Comparison of ENCODE assay signal across 14 mouse cellular contexts in the genomic region with DNA sequence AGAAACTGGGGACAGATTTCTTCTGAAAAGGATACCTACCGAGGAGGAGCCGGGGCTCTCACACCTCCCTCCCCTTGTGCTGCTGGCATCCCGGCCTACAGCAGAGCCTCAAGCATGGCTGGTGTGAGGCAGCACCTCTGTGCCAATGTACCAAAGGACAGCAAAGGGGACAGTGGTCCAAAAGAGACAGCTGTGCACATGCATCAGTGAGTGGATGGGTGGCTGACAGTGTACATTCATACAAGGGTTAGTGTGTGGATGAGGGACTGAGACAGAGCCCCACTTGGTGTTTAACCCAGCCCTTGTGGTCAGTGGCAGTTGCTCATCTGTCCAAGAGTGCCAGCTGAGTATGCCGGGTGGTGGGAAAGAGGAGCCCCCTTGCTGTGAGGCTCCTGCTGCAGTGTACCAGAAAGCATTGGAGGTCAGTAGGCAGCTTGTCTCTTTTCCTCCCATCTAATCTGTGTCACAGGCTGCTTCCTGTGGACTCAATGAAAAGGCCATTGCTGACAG. TPM values are rescaled to one million over a fixed set of nuclear protein-coding genes. Genes with fewer than 3 reads are reported as not detected.
DNase-seq lines count a peak whose midpoint lies in the region; ATAC-seq and TF ChIP-seq lines count a peak whose summit lies in the region.
"Had no signal": no experiment of that assay in that cellular context is flagged by ENCODE, and none has a peak within 500 bp of the region (broad histone marks: within the 10 kb centered on the region; RNA-seq: fewer than 3 reads in every experiment).

No protein-coding gene starts in this region.

- ATAC-seq in heart, embryonic 14.5 days (ENCODE audit: insufficient number of reproducible peaks, insufficient read depth, low FRiP score, low read depth), result no peak
- no peak for ATAC-seq in liver, embryonic 15.5 days (ENCODE audit: insufficient read depth)
- no peak for ATAC-seq in liver, embryonic 11.5 days (replicated peaks; ENCODE audit: low FRiP score)

- no peak overlapping the region for H3K4me2 ChIP-seq in heart, embryonic 14.5 days (ENCODE audit: low read length)
- no peak overlapping the region for H3K4me2 ChIP-seq in liver, embryonic 15.5 days
- no peak overlapping the region for H3K4me2 ChIP-seq in liver, embryonic 11.5 days
- H3K4me2 ChIP-seq in myocyte (ENCODE audit: low read depth), result no peak overlapping the region
- H3K4me2 ChIP-seq: midbrain, embryonic 12.5 days had no signal

- 0 out of 2 replicates have a peak overlapping the region, but pooled peaks have one; percentile 5 for H3K9ac ChIP-seq in heart, embryonic 14.5 days (ENCODE audit: low read length)
- H3K9ac ChIP-seq in liver, embryonic 15.5 days, result no peak overlapping the region
- H3K9ac ChIP-seq in liver, embryonic 11.5 days (ENCODE audit: low read depth, low read length), result no peak overlapping the region
- H3K9ac ChIP-seq: liver, embryonic 14.5 days; midbrain, embryonic 12.5 days had no signal

- H3K36me3 ChIP-seq in heart, embryonic 14.5 days (ENCODE audit: control insufficient read depth, insufficient read depth, low read length), result peaks cover 61% of the 10 kb centered on the region
- peaks cover 76% of the 10 kb centered on the region for H3K36me3 ChIP-seq in liver, embryonic 15.5 days (replicated peaks)
- peaks cover 26% of the 10 kb centered on the region for H3K36me3 ChIP-seq in liver, embryonic 11.5 days (ENCODE audit: control insufficient read depth, insufficient read depth, low read length)
- peaks cover 13% of the 10 kb centered on the region for H3K36me3 ChIP-seq in myocyte (ENCODE audit: control insufficient read depth, insufficient read depth)

- H3K4me1 ChIP-seq in heart, embryonic 14.5 days (ENCODE audit: control insufficient read depth in 2 of 2, insufficient read depth in 2 of 2, low read length in 2 of 2), result peaks cover 9 to 17% of the 10 kb centered on the region in 2 experiments
- peaks cover 81% of the 10 kb centered on the region for H3K4me1 ChIP-seq in liver, embryonic 15.5 days (replicated peaks)
- H3K4me1 ChIP-seq in liver, embryonic 11.5 days (replicated peaks; ENCODE audit: control insufficient read depth, insufficient read depth, low read length), result peaks cover 47% of the 10 kb centered on the region

- 0 out of 4 replicates have a peak overlapping the region, but pooled peaks of 1 of the 2 experiments have one; percentile 26 for H3K27ac ChIP-seq in heart, embryonic 14.5 days (replicated peaks in 1 of 2; ENCODE audit: control insufficient read depth in 1 of 2, insufficient read depth in 1 of 2, low read depth in 2 of 2, low read length in 2 of 2)
- H3K27ac ChIP-seq in liver, embryonic 15.5 days (replicated peaks), result 0 out of 2 replicates have a peak overlapping the region, but pooled peaks have one; percentile 19
- no peak overlapping the region for H3K27ac ChIP-seq in liver, embryonic 11.5 days (ENCODE audit: low read depth, low read length)
- H3K27ac ChIP-seq: liver, embryonic 14.5 days; midbrain, embryonic 12.5 days had no signal

- WGBS in heart, embryonic 14.5 days, result 49% methylated on average over 4 of the region's 4 CpGs
- 68% methylated on average over 4 of the region's 4 CpGs for WGBS in liver, embryonic 15.5 days (ENCODE audit: insufficient replicate concordance)
- WGBS in liver, embryonic 11.5 days, result 69% methylated on average over 4 of the region's 4 CpGs

- DNase-seq in cerebellum, postnatal 10 days, result peak; percentile 38 to 47
- no peak for DNase-seq in cerebellum, adult 8-10 months
- DNase-seq in heart, postnatal 14 days, result no peak
- DNase-seq in liver, embryonic 11.5 days (ENCODE audit: low spot score), result no peak
- DNase-seq in gastrocnemius, adult 18-20 months (ENCODE audit: low spot score), result no peak
- DNase-seq: embryo, embryonic 11 days; kidney, adult 2 months; kidney, postnatal 25 days; lung, postnatal 14 days had no signal

- intact Hi-C loops in heart, postnatal 14 days (cut with DNase I), result no loop called here

- H3K4me3 ChIP-seq in heart, embryonic 14.5 days (ENCODE audit: control insufficient read depth in 1 of 2, insufficient read depth in 1 of 2, low read depth in 1 of 2, low read length in 2 of 2), result no peak overlapping the region
- H3K4me3 ChIP-seq in liver, embryonic 15.5 days (replicated peaks), result no peak overlapping the region
- no peak overlapping the region for H3K4me3 ChIP-seq in liver, embryonic 11.5 days (ENCODE audit: low read depth, low read length)
- no peak overlapping the region for H3K4me3 ChIP-seq in myocyte
- H3K4me3 ChIP-seq: midbrain, embryonic 12.5 days had no signal

- no peaks in the 10 kb centered on the region for H3K9me3 ChIP-seq in heart, embryonic 14.5 days (ENCODE audit: control insufficient read depth, low read length)
- H3K9me3 ChIP-seq in liver, embryonic 15.5 days (replicated peaks), result no peaks in the 10 kb centered on the region
- H3K9me3 ChIP-seq in liver, embryonic 11.5 days (ENCODE audit: control insufficient read depth, low read length), result no peaks in the 10 kb centered on the region
- H3K9me3 ChIP-seq: midbrain, embryonic 12.5 days had no signal

- H3K79me2 ChIP-seq in myocyte (ENCODE audit: control insufficient read depth, insufficient read depth), result no peaks in the 10 kb centered on the region

- no peak for TF ChIP-seq POLR2A in myocyte (IDR thresholded peaks at IDR 0.05; ENCODE audit: insufficient read length, low read depth)

- H3K27me3 ChIP-seq in heart, embryonic 14.5 days (ENCODE audit: control insufficient read depth, insufficient read depth, low read length), result no peaks in the 10 kb centered on the region
- no peaks in the 10 kb centered on the region for H3K27me3 ChIP-seq in liver, embryonic 15.5 days
- no peaks in the 10 kb centered on the region for H3K27me3 ChIP-seq in liver, embryonic 11.5 days (replicated peaks; ENCODE audit: control insufficient read depth, insufficient read depth, low read length)
- no peaks in the 10 kb centered on the region for H3K27me3 ChIP-seq in myocyte (ENCODE audit: control insufficient read depth, insufficient read depth, insufficient read length)
- H3K27me3 ChIP-seq: midbrain, embryonic 12.5 days had no signal

- H3ac ChIP-seq in myocyte (ENCODE audit: control insufficient read depth, insufficient read length), result no peak overlapping the region

TF ChIP-seq in myocyte, 11 proteins besides CTCF, POLR2A, EP300 and RAD21:
- TF ChIP-seq CEBPB (IDR thresholded peaks at IDR 0.05; ENCODE audit: insufficient read depth, poor library complexity, severe bottlenecking) (no peak), MAX (IDR thresholded peaks at IDR 0.05; ENCODE audit: low read depth) (no peak), MYOG (IDR thresholded peaks at IDR 0.05; ENCODE audit: control insufficient read depth in 1 of 3, insufficient read depth in 1 of 3, insufficient read length in 2 of 3, low read depth in 2 of 3) (peak; percentile 40 to 97 (median 84)), E2F4 (IDR thresholded peaks at IDR 0.05; ENCODE audit: insufficient read depth) (no peak), TCF12 (IDR thresholded peaks at IDR 0.05; ENCODE audit: insufficient read depth, poor library complexity, severe bottlenecking) (peak; percentile 74), REST (IDR thresholded peaks at IDR 0.05; ENCODE audit: insufficient read depth, insufficient read length) (no peak), TCF3 (IDR thresholded peaks at IDR 0.05; ENCODE audit: insufficient read length, low read depth) (peak; percentile 67), SRF (IDR thresholded peaks at IDR 0.05; ENCODE audit: control insufficient read depth, insufficient read length, low read depth) (no peak), MYOD1 (IDR thresholded peaks at IDR 0.05; ENCODE audit: control insufficient read depth in 1 of 3, insufficient read length in 2 of 3, low read depth in 2 of 3) (peak in 2 of 3 experiments; percentile 92 to 94), POLR2AphosphoS2 (IDR thresholded peaks at IDR 0.05; ENCODE audit: insufficient read length, low read depth) (peak; percentile 33)

RNA-seq across cellular contexts. Expression of a gene that starts 5.4 kb away (rescaled TPM):
- polyA plus RNA-seq in heart, embryonic 14.5 days (2014; fragmentation: Nextera tagmentation; extraction: Ambion mirVana), result 78.6 and 81.6 TPM in 2 replicates
- 10 to 100 TPM; 48.3 to 59.1 TPM for total RNA-seq in heart, postnatal 14 days (2021)
- polyA plus RNA-seq in liver, embryonic 15.5 days (2015; fragmentation: Nextera tagmentation; extraction: Ambion mirVana), result 1.0 and 1.5 TPM in 2 replicates
- polyA plus RNA-seq in liver, embryonic 11.5 days (2014; fragmentation: Nextera tagmentation; extraction: Ambion mirVana), result 1.3 and 1.5 TPM in 2 replicates
- polyA plus RNA-seq in myocyte (2012; fragmentation: generic; extraction: Trizol), result 8.0 TPM
- total RNA-seq in gastrocnemius, adult 18-20 months (2021), result 1 to 10 TPM; 2.2 to 2.4 TPM

Comparison
In these comparisons a context has a peak if more than half of its experiments do, and no peak if none do; other contexts are left out.
1. DNase-seq: peak in cerebellum, postnatal 10 days (2 of 2); none in cerebellum, adult 8-10 months (single experiment), heart, postnatal 14 days (0 of 2), liver, embryonic 11.5 days (single experiment) and gastrocnemius, adult 18-20 months (single experiment).